ENCODE assay signal across 23 mouse cellular contexts in the genomic region with DNA sequence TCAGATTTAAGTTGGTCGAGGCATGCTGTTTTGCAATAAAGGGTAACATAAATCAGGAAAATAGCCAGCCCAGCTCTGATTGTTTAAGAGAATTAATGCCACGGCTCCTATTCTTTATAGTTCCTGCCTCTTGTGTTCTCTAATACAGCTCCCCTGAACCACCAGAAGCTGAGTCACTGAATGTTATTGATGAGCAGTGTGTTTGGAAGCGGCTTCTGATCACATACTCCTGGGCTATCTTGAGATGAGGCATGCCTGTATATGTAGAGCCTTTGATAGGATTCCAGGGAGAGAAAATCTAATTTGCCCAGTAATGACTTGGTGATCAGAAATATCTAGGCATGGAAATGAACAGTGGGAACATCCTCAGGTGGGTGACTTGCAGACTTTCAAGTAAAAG.
"Had no signal": no experiment of that assay in that cellular context is flagged by ENCODE, and none has a peak within 500 bp of the region (broad histone marks: within the 10 kb centered on the region; RNA-seq: fewer than 3 reads in every experiment).

No protein-coding gene starts in this region.

- ATAC-seq: forebrain, postnatal 0 days; hindbrain, postnatal 0 days; intestine, embryonic 15.5 days; intestine, postnatal 0 days had no signal

- H3K27ac ChIP-seq: heart, adult 2 months; heart, embryonic 13.5 days; heart, embryonic 15.5 days; hindbrain, embryonic 13.5 days; hindbrain, postnatal 0 days; intestine, embryonic 15.5 days; layer of hippocampus, adult 2 months; left cerebral cortex, adult 2 months; limb, embryonic 10.5 days; limb, embryonic 12.5 days had no signal

- H3K9ac ChIP-seq: forebrain, postnatal 0 days; heart, embryonic 13.5 days; heart, embryonic 15.5 days; hindbrain, embryonic 13.5 days; intestine, embryonic 15.5 days; limb, embryonic 12.5 days had no signal

- DNase-seq: forebrain, postnatal 0 days; gastrocnemius, postnatal 14 days; gastrocnemius, postnatal 36 days; heart, adult 11 months; heart, adult 2 months; heart, postnatal 14 days; heart, postnatal 36 days; kidney, adult 18-20 months; kidney, adult 8-10 months; kidney, postnatal 10 days; kidney, postnatal 25 days; kidney, postnatal 4 days had no signal

- H3K36me3 ChIP-seq: heart, embryonic 13.5 days; heart, embryonic 15.5 days; hindbrain, embryonic 13.5 days; intestine, embryonic 15.5 days; limb, embryonic 10.5 days; limb, embryonic 12.5 days had no signal

- H3K4me2 ChIP-seq: heart, embryonic 11.5 days; heart, embryonic 13.5 days; heart, embryonic 15.5 days; hindbrain, embryonic 13.5 days; intestine, embryonic 15.5 days; limb, embryonic 12.5 days had no signal

- H3K9me3 ChIP-seq: heart, embryonic 13.5 days; heart, embryonic 15.5 days; hindbrain, embryonic 13.5 days; intestine, embryonic 15.5 days; limb, embryonic 10.5 days; limb, embryonic 12.5 days had no signal

- H3K4me3 ChIP-seq: heart, adult 2 months; heart, embryonic 13.5 days; heart, embryonic 15.5 days; hindbrain, embryonic 13.5 days; intestine, embryonic 15.5 days; layer of hippocampus, adult 2 months; left cerebral cortex, adult 2 months; limb, embryonic 10.5 days; limb, embryonic 12.5 days had no signal

- H3K4me1 ChIP-seq: heart, embryonic 15.5 days; intestine, embryonic 15.5 days had no signal

- H3K27me3 ChIP-seq: heart, embryonic 13.5 days; heart, embryonic 15.5 days; hindbrain, embryonic 13.5 days; intestine, embryonic 15.5 days; limb, embryonic 12.5 days had no signal
